19 mouse cellular contexts compared by ENCODE assay signal in genomic region chr5:114066601-114067000, GRCm38 (mm10). TPM values are rescaled to one million over a fixed set of nuclear protein-coding genes. Genes with fewer than 3 reads are reported as not detected.
"Had no signal": no experiment of that assay in that cellular context is flagged by ENCODE, and none has a peak within 500 bp of the region (broad histone marks: within the 10 kb centered on the region; RNA-seq: fewer than 3 reads in every experiment).

No protein-coding gene starts in this region.

- H3K36me3 ChIP-seq: liver, embryonic 15.5 days; lung, embryonic 15.5 days had no signal

- H3K27ac ChIP-seq: liver, embryonic 15.5 days; lung, embryonic 15.5 days; macrophage; midbrain, embryonic 12.5 days; neural tube, embryonic 12.5 days had no signal

- H3K9ac ChIP-seq: liver, embryonic 15.5 days; liver, postnatal 0 days; lung, embryonic 15.5 days; midbrain, embryonic 12.5 days; neural tube, embryonic 12.5 days had no signal

- H3K9me3 ChIP-seq: liver, embryonic 15.5 days; lung, embryonic 15.5 days; midbrain, embryonic 12.5 days; neural tube, embryonic 12.5 days had no signal

- DNase-seq: liver, postnatal 0 days; lung, adult 2 months; lung, postnatal 14 days; lung, postnatal 36 days; midbrain, embryonic 14.5 days; right cerebral cortex, postnatal 25 days; right cerebral cortex, postnatal 4 days; spleen, adult 18-20 months; thymus, adult 18-20 months; thymus, postnatal 14 days; thymus, postnatal 4 days had no signal

- H3K27me3 ChIP-seq: liver, embryonic 15.5 days; lung, embryonic 15.5 days; midbrain, embryonic 12.5 days; neural tube, embryonic 12.5 days had no signal

- H3K4me2 ChIP-seq: liver, embryonic 15.5 days; lung, embryonic 15.5 days; midbrain, embryonic 12.5 days; neural tube, embryonic 12.5 days had no signal

- H3K4me3 ChIP-seq: liver, embryonic 15.5 days; lung, embryonic 15.5 days; megakaryocyte, embryonic 14.5 days; midbrain, embryonic 12.5 days; neural tube, embryonic 12.5 days had no signal

- H3K4me1 ChIP-seq: liver, embryonic 15.5 days; lung, embryonic 15.5 days; megakaryocyte, embryonic 14.5 days; midbrain, embryonic 12.5 days; neural tube, embryonic 12.5 days had no signal

- ATAC-seq: lung, postnatal 0 days had no signal

RNA-seq across cellular contexts. Expression of gene Svop, which starts 24.8 kb away (rescaled TPM):
- polyA plus RNA-seq: liver, embryonic 15.5 days; liver, postnatal 0 days; lung, adult 2 months; lung, postnatal 0 days; macrophage; thymus, postnatal 0 days had no signal
